Mouse (Mus musculus) hematopoietic stem cell, adult 5-6 weeks (primary cell): ENCODE measurements at regions not wholly inside any gene's neighbourhood (a gene's known extent, or its start where the extent isn't known, plus 50 kb on each side); places are given as distances from the start of the nearest gene placed in this dataset.

Experiments used
- ATAC-seq, 2 experiments: fragments of 125-278 bp in 1 of 2; replicated peaks in 1 of 2; 2 replicates each; pipeline ENCODE4 v1.8.0; 2016 to 2017; ENCODE audit warnings: inconsistent platforms in 2 of 2, mild to moderate bottlenecking in 2 of 2, moderate number of reproducible peaks in 2 of 2, low read depth in 1 of 2, moderate TSS enrichment in 1 of 2; ENCODE audit not compliant: low FRiP score in 2 of 2, poor library complexity in 2 of 2, severe bottlenecking in 2 of 2, insufficient read depth in 1 of 2, low TSS enrichment in 1 of 2

GRCm38 (mm10) chr8:18536059-18536458, 442.0 kb downstream of the Defb40 start:
- ATAC-seq, result no peak

DNA sequence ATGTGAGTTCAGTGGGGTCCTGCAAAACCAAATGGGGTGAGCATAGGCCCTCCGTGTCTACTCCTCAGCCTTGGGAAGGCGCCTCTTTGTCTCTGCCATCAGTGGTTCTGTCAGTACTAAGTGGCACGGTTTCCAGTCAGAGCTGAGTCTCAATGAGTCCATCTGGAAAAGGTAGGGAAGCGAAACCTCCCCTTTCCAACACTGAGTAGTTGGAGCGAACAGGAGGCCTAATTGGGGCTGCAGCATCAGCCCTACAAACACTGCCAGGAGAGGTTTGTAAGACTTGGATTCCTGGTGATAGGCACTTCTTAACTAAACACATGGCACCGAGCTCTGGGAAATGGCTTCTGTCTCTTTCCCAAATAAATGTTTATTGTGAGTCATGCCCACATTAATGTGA, 449.9 kb downstream of the Defb40 start:
- ATAC-seq, result no peak

DNA sequence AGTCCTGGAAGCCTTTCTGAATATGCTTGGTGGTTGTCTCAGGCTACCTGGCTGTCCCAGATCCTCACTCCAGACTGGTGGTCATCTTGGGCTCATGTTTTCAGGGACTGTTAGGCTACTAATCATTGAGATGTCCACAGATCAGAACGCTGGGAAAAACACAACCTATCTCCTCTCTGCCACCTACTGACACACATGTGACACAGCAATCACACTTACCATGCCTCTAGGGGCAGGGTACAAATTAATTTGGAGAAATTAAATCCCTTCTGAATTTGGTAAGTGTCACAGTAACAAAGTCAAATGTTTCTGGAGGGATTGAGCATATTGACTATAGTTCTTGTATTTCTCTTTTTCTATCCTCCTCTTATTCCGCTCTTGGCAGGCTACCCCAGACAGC, 465.6 kb downstream of the Defb40 start:
- no peak for ATAC-seq

GRCm38 (mm10) chr8:18506158-18507022, 471.7 kb downstream of the Defb40 start:
- no peak for ATAC-seq

DNA sequence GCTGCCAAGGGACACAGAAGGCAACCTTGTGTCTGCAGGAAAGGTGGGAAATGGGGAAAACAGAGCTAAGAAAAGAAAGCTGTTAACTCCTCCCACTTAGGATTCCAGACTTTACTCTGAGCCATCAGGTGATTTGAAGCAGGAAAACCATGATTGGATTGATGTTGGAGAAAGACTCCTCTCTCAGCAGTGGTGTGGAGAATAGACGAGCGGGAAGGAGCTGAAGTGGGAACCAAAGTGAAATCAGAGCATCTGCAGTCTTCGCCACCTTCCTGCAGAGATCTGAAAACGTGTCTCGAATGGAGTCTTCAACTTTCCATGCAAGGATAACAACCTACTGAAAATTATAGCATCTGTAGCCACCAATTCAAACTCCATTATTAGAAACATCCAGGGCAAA, 487.4 kb downstream of the Defb40 start:
- no peak for ATAC-seq

GRCm38 (mm10) chr8:18480081-18480480, 498.0 kb downstream of the Defb40 start:
- ATAC-seq, result no peak

- ATAC-seq, result no peak
Observed at GRCm38 (mm10) chr8:18478166-18478565, 499.9 kb downstream of the Defb40 start.

- no peak for ATAC-seq
Observed at GRCm38 (mm10) chr8:18467511-18467910, 510.5 kb downstream of the Defb40 start.

DNA sequence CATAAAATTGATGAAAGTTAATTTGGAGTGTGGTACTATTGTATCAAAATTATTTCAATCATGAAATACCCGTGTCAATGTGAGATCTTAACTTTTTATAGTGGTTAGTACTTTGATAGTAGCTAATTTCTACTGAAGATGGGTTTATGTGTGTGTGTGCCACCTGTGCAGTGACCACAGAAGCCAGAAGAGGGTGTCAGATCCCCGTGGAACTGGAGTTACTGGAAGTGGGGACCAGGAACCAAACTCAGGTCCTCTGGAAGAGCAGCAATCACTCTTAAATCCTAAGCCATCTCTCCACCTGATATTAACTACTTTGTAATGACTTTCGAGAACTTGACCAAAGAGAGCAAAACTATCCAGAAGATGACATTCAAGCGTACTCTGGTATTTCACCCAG, 517.4 kb downstream of the Defb40 start:
- no peak for ATAC-seq

- ATAC-seq, result no peak
Observed at GRCm38 (mm10) chr8:18457470-18457869, 520.6 kb downstream of the Defb40 start.

DNA sequence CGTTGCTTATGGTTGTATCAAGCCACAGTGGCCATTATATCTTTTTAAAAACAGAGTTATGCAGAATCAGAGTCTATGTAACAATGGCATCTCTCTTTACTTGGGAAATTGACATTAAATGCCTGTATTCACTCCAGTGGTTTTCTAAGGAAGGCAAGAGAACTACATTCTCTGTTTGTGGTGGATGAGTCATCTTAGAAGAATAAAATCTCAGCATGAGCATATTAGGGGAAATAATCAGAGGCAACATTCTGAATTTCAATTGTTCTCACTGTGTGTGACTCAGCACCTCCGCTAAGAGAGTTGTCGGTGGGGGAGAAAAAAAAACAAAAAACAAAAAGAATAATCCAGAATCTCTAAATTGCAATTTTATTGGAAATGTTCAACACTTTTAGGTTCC, 529.0 kb downstream of the Defb40 start:
- no peak for ATAC-seq

DNA sequence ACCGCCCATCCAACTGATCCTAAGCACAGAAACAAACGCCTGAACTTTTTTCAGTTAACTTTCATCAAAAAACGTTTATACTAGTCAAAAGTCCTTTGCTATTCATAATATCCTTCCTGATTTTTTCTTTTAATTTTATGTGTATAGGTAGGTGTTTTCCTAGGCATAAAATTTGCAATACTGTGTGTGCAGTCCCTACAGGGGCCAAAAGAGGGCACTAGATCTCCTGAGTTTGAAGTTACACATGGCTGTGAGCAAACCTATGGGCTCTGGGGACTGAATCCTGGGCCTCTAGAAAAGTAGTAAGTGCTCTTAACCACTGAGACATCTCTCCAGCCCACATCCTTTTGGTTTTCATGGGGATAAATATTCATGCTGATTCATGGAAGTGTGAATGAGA, 535.8 kb downstream of the Defb40 start:
- no peak for ATAC-seq

DNA sequence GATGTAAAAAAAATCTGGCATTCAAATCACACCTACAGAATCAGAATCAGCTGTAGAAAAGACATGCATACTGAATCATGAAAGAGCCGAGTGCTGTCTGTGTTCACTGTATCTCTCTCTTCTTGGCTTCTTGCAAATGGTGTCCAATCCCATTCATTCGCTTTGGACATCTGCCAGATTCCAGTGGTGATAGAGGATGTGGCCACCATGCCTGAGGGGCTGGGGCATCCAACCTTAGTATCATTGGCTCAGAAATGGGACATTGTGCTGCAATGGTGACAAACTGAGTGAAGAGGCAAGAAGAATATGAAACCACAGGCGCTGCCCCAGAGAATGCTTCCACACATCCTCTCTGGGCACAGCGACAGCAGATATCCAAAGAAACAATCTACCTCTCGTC, 555.2 kb downstream of the Defb40 start:
- ATAC-seq, result no peak

DNA sequence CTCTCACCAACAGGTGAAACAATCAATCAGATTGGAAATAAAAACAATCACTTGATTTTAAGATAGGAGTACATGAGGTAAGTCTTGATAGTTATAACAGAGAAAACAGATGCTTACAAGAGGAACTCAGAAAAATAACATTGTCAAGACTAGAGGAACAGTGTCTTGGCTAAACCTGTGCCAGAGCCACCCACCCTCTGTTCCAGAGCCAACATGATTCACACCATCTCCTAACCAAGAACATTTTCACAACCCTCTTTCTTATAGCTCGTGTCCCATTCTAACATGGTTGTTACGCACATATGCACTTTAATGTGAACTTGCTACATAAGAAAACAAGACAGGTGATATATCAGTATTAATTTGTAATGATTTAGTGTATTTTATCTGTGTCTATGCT, 565.6 kb downstream of the Defb40 start:
- ATAC-seq, result no peak

DNA sequence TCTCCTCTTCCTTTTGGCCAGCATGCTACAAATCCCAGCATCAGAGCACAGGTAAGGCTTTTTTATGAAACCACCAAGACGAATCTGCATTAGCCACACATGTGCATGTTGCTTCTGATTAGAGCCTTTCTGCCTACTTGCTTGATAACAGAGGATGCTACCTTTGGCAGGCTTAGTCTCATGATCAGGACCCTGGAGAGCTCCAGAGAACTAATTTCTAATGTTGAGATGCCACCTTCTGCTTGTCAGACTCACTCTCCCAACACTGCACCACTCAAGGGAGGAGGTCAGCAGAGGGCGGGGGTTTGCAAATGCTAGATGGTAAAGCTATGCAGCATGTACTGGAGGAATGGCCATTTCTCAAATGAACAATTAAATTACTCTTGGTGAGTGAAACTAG, 571.6 kb downstream of the Defb40 start:
- ATAC-seq, result no peak

GRCm38 (mm10) chr8:18388353-18388752, 589.7 kb downstream of the Defb40 start:
- ATAC-seq, result 0 out of 4 replicates have a peak, but pooled peaks have one; percentile 27 to 29

DNA sequence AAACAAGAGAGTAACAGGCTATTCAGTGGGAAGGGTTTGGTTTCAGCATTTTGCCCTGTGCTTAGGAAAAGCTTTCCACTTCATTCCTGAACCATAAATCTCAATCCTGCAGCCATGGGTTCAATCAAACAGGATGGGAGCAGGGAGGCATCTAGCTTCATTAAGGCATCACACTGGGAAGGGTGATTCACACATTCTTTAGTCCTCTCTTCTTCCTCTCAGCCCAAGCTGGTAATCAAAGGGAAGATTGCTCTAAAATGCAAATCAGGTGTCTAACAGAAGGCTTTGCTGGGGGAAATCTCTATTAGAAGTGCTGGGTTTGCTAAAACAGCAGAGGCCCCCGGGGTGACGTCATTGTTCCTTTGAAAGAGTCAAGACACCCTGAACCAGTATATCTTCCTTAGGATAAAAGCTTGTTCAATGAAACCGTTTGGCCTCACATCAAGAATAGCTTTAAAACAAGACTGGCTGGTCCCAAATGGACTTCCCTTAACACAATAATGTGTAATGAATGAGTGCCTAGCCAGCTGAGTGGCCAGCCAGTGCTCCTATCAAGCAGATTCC, 596.4 kb downstream of the Defb40 start:
- no peak for ATAC-seq

DNA sequence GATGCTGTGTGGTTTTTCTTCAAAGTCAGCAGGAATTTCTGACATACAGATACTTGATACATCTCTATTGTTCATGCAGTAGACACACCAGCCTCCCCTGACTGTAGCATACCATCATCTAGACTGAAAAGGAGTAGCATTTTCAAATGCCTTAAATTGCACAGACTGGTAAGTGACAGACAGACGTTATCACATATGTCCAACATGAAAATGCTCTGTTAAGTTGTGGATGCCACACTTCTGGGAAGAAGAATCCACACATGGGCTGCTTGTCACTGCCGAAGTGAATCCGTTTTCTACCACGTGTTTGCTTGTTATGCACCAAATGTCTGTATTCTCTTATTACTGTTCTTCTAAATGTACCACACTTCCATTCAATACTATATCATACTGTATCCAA, 629.3 kb downstream of the Defb40 start:
- no peak for ATAC-seq

DNA sequence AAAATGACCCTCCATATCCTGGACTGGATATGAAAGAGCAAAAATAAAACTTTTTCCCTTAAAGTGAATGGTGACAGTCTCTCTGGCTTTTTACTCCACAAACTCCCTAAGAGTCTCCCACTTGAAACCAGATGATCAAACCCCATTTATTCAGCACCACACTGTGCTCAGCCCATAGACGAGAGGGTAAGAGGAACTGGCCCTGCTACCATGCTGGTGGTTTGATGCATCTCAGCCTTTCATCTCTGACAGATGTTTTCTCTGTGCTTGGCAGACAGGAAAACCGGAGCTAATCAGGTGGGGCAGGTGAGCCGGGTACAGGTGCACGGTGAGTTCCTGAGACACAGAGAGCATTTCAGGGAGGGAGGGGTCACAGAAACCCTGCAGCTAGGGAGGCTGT, 631.8 kb downstream of the Defb40 start:
- no peak for ATAC-seq
